ENCODE assay signal across 15 mouse cellular contexts in genomic region chr8:124651776-124652175, GRCm38 (mm10). TPM values are rescaled to one million over a fixed set of nuclear protein-coding genes. Genes with fewer than 3 reads are reported as not detected.
DNase-seq lines count a peak whose midpoint lies in the region; ATAC-seq and TF ChIP-seq lines count a peak whose summit lies in the region.
"Had no signal": no experiment of that assay in that cellular context is flagged by ENCODE, and none has a peak within 500 bp of the region (broad histone marks: within the 10 kb centered on the region; RNA-seq: fewer than 3 reads in every experiment).

No protein-coding gene starts in this region.

- H3K4me3 ChIP-seq in heart, embryonic 11.5 days (ENCODE audit: low read depth, low read length), result no peak overlapping the region
- no peak overlapping the region for H3K4me3 ChIP-seq in layer of hippocampus, adult 2 months
- H3K4me3 ChIP-seq in kidney, embryonic 14.5 days (ENCODE audit: low read length), result no peak overlapping the region
- H3K4me3 ChIP-seq in liver, embryonic 15.5 days (replicated peaks), result no peak overlapping the region
- H3K4me3 ChIP-seq: forebrain, embryonic 15.5 days; limb, embryonic 12.5 days; midbrain, embryonic 10.5 days had no signal

- no peak for ATAC-seq in heart, embryonic 11.5 days (replicated peaks; ENCODE audit: insufficient number of reproducible peaks, low FRiP score, low TSS enrichment)
- no peak for ATAC-seq in kidney, embryonic 14.5 days (ENCODE audit: low FRiP score, low TSS enrichment)
- peak; percentile 57 for ATAC-seq in liver, embryonic 15.5 days (ENCODE audit: insufficient read depth)
- ATAC-seq: forebrain, embryonic 15.5 days had no signal

- peaks cover 63% of the 10 kb centered on the region for H3K4me1 ChIP-seq in heart, embryonic 11.5 days (ENCODE audit: control insufficient read depth, insufficient read depth, low read length)
- peaks cover 34% of the 10 kb centered on the region for H3K4me1 ChIP-seq in kidney, embryonic 14.5 days (ENCODE audit: control insufficient read depth, insufficient read depth, low read length)
- H3K4me1 ChIP-seq in liver, embryonic 15.5 days (replicated peaks), result peaks cover 54% of the 10 kb centered on the region

- H3K27ac ChIP-seq in heart, embryonic 11.5 days (ENCODE audit: low read depth, low read length), result peak overlapping the region; percentile 78
- 0 out of 2 replicates have a peak overlapping the region, but pooled peaks have one; percentile 10 for H3K27ac ChIP-seq in layer of hippocampus, adult 2 months
- H3K27ac ChIP-seq in kidney, embryonic 14.5 days (ENCODE audit: low read depth, low read length), result peak overlapping the region; percentile 24; the same call in 1 of the 2 replicates
- peak overlapping the region; percentile 46 for H3K27ac ChIP-seq in liver, embryonic 15.5 days (replicated peaks)
- H3K27ac ChIP-seq: midbrain, embryonic 10.5 days had no signal

- no peak for TF ChIP-seq CTCF in layer of hippocampus, adult 2 months (conservative IDR thresholded peaks at IDR 0.05)

- H3K36me3 ChIP-seq in heart, embryonic 11.5 days (ENCODE audit: control insufficient read depth, insufficient read depth, low read length), result peaks cover 7% of the 10 kb centered on the region
- H3K36me3 ChIP-seq in kidney, embryonic 14.5 days (ENCODE audit: control insufficient read depth, insufficient read depth, low read length), result peaks cover 11% of the 10 kb centered on the region; the same call in 1 of the 2 replicates
- H3K36me3 ChIP-seq in liver, embryonic 15.5 days (replicated peaks), result peaks cover 16% of the 10 kb centered on the region

- WGBS in heart, embryonic 11.5 days (ENCODE audit: insufficient replicate concordance), result 90% methylated on average over 20 of the region's 20 CpGs
- 85% methylated on average over 20 of the region's 20 CpGs for WGBS in kidney, embryonic 14.5 days
- 82% methylated on average over 20 of the region's 20 CpGs for WGBS in liver, embryonic 15.5 days (ENCODE audit: insufficient replicate concordance)

- no peak overlapping the region for H3K4me2 ChIP-seq in heart, embryonic 11.5 days
- no peak overlapping the region for H3K4me2 ChIP-seq in kidney, embryonic 14.5 days (replicated peaks; ENCODE audit: low read depth, low read length)
- H3K4me2 ChIP-seq in liver, embryonic 15.5 days, result no peak overlapping the region
- H3K4me2 ChIP-seq: forebrain, embryonic 15.5 days; limb, embryonic 12.5 days had no signal

- DNase-seq in heart, postnatal 4 days, result no peak
- no peak for DNase-seq in layer of hippocampus, adult 2 months (ENCODE audit: low spot score in 2 of 2)
- DNase-seq in layer of hippocampus, adult 18-20 months (ENCODE audit: low spot score in 2 of 2), result no peak
- no peak for DNase-seq in spleen, postnatal 4 days (ENCODE audit: low spot score in 2 of 2)
- no peak for DNase-seq in right cerebral cortex, postnatal 36 days (ENCODE audit: low spot score in 2 of 2)
- DNase-seq: cerebellum, adult 11 months; gastrocnemius, postnatal 36 days; right cerebral cortex, postnatal 4 days; thymus, postnatal 36 days had no signal

- H3K9me3 ChIP-seq in heart, embryonic 11.5 days (replicated peaks; ENCODE audit: control insufficient read depth, low read length), result no peaks in the 10 kb centered on the region
- H3K9me3 ChIP-seq in kidney, embryonic 14.5 days (ENCODE audit: control insufficient read depth, low read length), result no peaks in the 10 kb centered on the region
- no peaks in the 10 kb centered on the region for H3K9me3 ChIP-seq in liver, embryonic 15.5 days (replicated peaks)
- H3K9me3 ChIP-seq: forebrain, embryonic 15.5 days; limb, embryonic 12.5 days; midbrain, embryonic 10.5 days had no signal

- H3K27me3 ChIP-seq in heart, embryonic 11.5 days (ENCODE audit: control insufficient read depth, insufficient read depth, low read length), result no peaks in the 10 kb centered on the region
- no peaks in the 10 kb centered on the region for H3K27me3 ChIP-seq in kidney, embryonic 14.5 days (ENCODE audit: control insufficient read depth, insufficient read depth, low read length)
- H3K27me3 ChIP-seq in liver, embryonic 15.5 days, result no peaks in the 10 kb centered on the region
- H3K27me3 ChIP-seq: forebrain, embryonic 15.5 days; limb, embryonic 12.5 days had no signal

- H3K9ac ChIP-seq in heart, embryonic 11.5 days (ENCODE audit: low read depth, low read length), result no peak overlapping the region
- no peak overlapping the region for H3K9ac ChIP-seq in kidney, embryonic 14.5 days (ENCODE audit: low read depth, low read length)
- H3K9ac ChIP-seq in liver, embryonic 15.5 days, result no peak overlapping the region
- H3K9ac ChIP-seq: forebrain, embryonic 15.5 days had no signal

RNA-seq across cellular contexts. Expression of gene 2310022B05Rik, which starts 11.4 kb away (rescaled TPM):
- 38.4 and 42.9 TPM in 2 replicates for polyA plus RNA-seq in heart, embryonic 11.5 days (2014; fragmentation: Nextera tagmentation; extraction: Ambion mirVana)
- 100 to 1,000 TPM; 173 to 189 TPM for total RNA-seq in heart, postnatal 4 days (2021)
- 10 to 100 TPM; 76.5 to 77.4 TPM for total RNA-seq in layer of hippocampus, adult 2 months (2021)
- 10 to 100 TPM; 72.1 to 76.9 TPM for total RNA-seq in layer of hippocampus, adult 18-20 months (2021)
- polyA plus RNA-seq in kidney, embryonic 14.5 days (2014; fragmentation: Nextera tagmentation; extraction: Ambion mirVana), result 28.1 and 38.8 TPM in 2 replicates
- 5.5 and 6.5 TPM in 2 replicates for polyA plus RNA-seq in liver, embryonic 15.5 days (2015; fragmentation: Nextera tagmentation; extraction: Ambion mirVana)

Comparison
In these comparisons a context has a peak if more than half of its experiments do, and no peak if none do; other contexts are left out.
1. H3K27ac ChIP-seq: peak in every context shown above with its lines; median percentile 78 in heart, embryonic 11.5 days; 46 in liver, embryonic 15.5 days; 24 in kidney, embryonic 14.5 days; 10 in layer of hippocampus, adult 2 months.